8 mouse cellular contexts compared by ENCODE assay signal in genomic region chr7:127026984-127027726, GRCm38 (mm10). TPM values are rescaled to one million over a fixed set of nuclear protein-coding genes. Genes with fewer than 3 reads are reported as not detected.
DNase-seq lines count a peak whose midpoint lies in the region; ATAC-seq lines count a peak whose summit lies in the region.

Gene Maz (minus strand): TSS chr7:127027037.

- peak within 1 kb of the TSS; percentile 95 for H3K4me2 ChIP-seq in hindbrain, embryonic 16.5 days (ENCODE audit: low read length)

- H3K4me3 ChIP-seq in hindbrain, embryonic 16.5 days (ENCODE audit: low read length), result peak within 1 kb of the TSS; percentile 91
- peak within 1 kb of the TSS; percentile 44 for H3K4me3 ChIP-seq in macrophage (ENCODE audit: inconsistent target)

- H3K36me3 ChIP-seq in hindbrain, embryonic 16.5 days (ENCODE audit: control insufficient read depth, insufficient read depth, low read length), result peaks cover 13% of the 10 kb centered on the region; the same call in 1 of the 2 replicates
- 0 out of 2 replicates have a peak, but pooled peaks cover 5% of the 10 kb centered on the region for H3K36me3 ChIP-seq in macrophage (ENCODE audit: inconsistent target)

- peaks cover 33% of the 10 kb centered on the region for H3K4me1 ChIP-seq in hindbrain, embryonic 16.5 days (ENCODE audit: control insufficient read depth, insufficient read depth, low read depth, low read length)

- peak within 1 kb of the TSS; percentile 97 for H3K9ac ChIP-seq in hindbrain, embryonic 16.5 days (ENCODE audit: low read depth, low read length)

- H3K9me3 ChIP-seq in hindbrain, embryonic 16.5 days (ENCODE audit: control insufficient read depth, low read length), result no peaks in the 10 kb centered on the region

- ATAC-seq in hindbrain, embryonic 16.5 days, result peak; percentile 94

- H3K27ac ChIP-seq in hindbrain, embryonic 16.5 days (ENCODE audit: low read depth, low read length), result peak within 1 kb of the TSS; percentile 100
- H3K27ac ChIP-seq in macrophage, result peak within 1 kb of the TSS; percentile 84

- peak; percentile 98 for DNase-seq in WW6 (ENCODE audit: low read depth, low spot score)
- peak; percentile 98 to 99 for DNase-seq in cerebellum, postnatal 4 days (ENCODE audit: low spot score in 2 of 2)
- peak; percentile 100 for DNase-seq in gastrocnemius, adult 18-20 months (ENCODE audit: low spot score)
- DNase-seq in left cerebral cortex, adult 18-20 months (ENCODE audit: low spot score in 2 of 2), result peak; percentile 99
- DNase-seq in right cerebral cortex, adult 18-20 months, result peak; percentile 99
- peak; percentile 98 for DNase-seq in urinary bladder, postnatal 10 days (ENCODE audit: low spot score)

- under 1% methylated on average over 53 of the region's 63 CpGs for WGBS in hindbrain, embryonic 16.5 days
- WGBS in macrophage (ENCODE audit: missing documents), result 1% methylated on average over 48 of the region's 63 CpGs

- peaks cover 22% of the 10 kb centered on the region for H3K79me2 ChIP-seq in macrophage (ENCODE audit: inconsistent target)

- no peaks in the 10 kb centered on the region for H3K27me3 ChIP-seq in hindbrain, embryonic 16.5 days (replicated peaks; ENCODE audit: control insufficient read depth, insufficient read depth, low read length)

RNA-seq across cellular contexts. Expression of gene Maz, which starts in this region (rescaled TPM):
- 10 to 100 TPM; 64.3 to 66.3 TPM for total RNA-seq in gastrocnemius, adult 18-20 months (2021)
- polyA plus RNA-seq in hindbrain, embryonic 16.5 days (2015; fragmentation: Nextera tagmentation; extraction: Ambion mirVana), result 53.9 and 55.0 TPM in 2 replicates
- 100 to 1,000 TPM; 205 to 207 TPM for total RNA-seq in left cerebral cortex, adult 18-20 months (2021)
- 100 to 1,000 TPM in 14 of 26 experiments, 10 to 100 TPM in 12; 28.6 to 228 (median 101) TPM for total RNA-seq in macrophage (2018; cell fraction: chromatin; rRNA removed)
- 10 to 100 TPM; 29.3 to 99.4 (median 59.6) TPM for total RNA-seq in macrophage (2018; cell fraction: cytosol; rRNA removed)
- 100 to 1,000 TPM in 11 of 26 experiments, 10 to 100 TPM in 15; 35.2 to 181 (median 89.7) TPM for total RNA-seq in macrophage (2018; cell fraction: nucleus; rRNA removed)
- polyA plus RNA-seq in macrophage (2018), result 58.9 to 102 TPM (median 70.2 TPM) in 3 replicates

Comparison
In these comparisons a context has a peak if more than half of its experiments do, and no peak if none do; other contexts are left out.
1. Peak in every context shown above with its lines: DNase-seq, ATAC-seq, H3K4me3 ChIP-seq and H3K27ac ChIP-seq.